Mouse (Mus musculus) liver, adult 2 months (tissue): Measurements from ENCODE around the gene Phf23.

ENCODE experiments used
- CTCF ChIP-seq: fragments of 200-500 bp; IDR thresholded peaks from 2 replicates; pipeline ENCODE4 v1.5.1; 2011; ENCODE audit warnings: low read depth, low read length, control low read depth
- POLR2A ChIP-seq: fragments of 200-500 bp; IDR thresholded peaks from 2 replicates; pipeline ENCODE4 v1.6.1; 2011; ENCODE audit warnings: low read length, control low read depth; ENCODE audit not compliant: insufficient read depth; ENCODE audit errors: extremely low read depth

- TF ChIP-seq CTCF, result no peak
- TF ChIP-seq POLR2A, result no peak
Observed at GRCm38 (mm10) chr11:69948066-69948762, 47.4 kb upstream of the Phf23 start, which contains the start of gene Slc2a4.
